Mouse (Mus musculus) heart, embryonic 16.5 days (tissue): ENCODE measurements around the gene Nell1. TPM values are rescaled to one million over a fixed set of nuclear protein-coding genes. Genes with fewer than 3 reads are reported as not detected.

Experiments
- ATAC-seq: fragments of 200-750 bp; cut with Nextera tagmentation; replicated peaks from 2 replicates; pipeline ENCODE4 v1.8.0; 2017; ENCODE audit warnings: moderate number of reproducible peaks; ENCODE audit not compliant: insufficient read depth, low FRiP score; ENCODE audit errors: extremely low read depth
- H3K27ac ChIP-seq: fragments of 300-500 bp; sonication (generic); 2 replicates; pipeline ENCODE4 v1.5.1; 2014; ENCODE audit warnings: mild to moderate bottlenecking, low read length, control low read depth, moderate library complexity
- H3K27me3 ChIP-seq: fragments of 300-500 bp; sonication (generic); 2 replicates; pipeline ENCODE4 v1.6.1; 2014; ENCODE audit warnings: low read length, mixed read lengths; ENCODE audit not compliant: control insufficient read depth, insufficient read depth
- H3K36me3 ChIP-seq: fragments of 300-500 bp; sonication (generic); 2 replicates; pipeline ENCODE4 v1.6.1; 2014; ENCODE audit not compliant: control insufficient read depth, insufficient read depth
- H3K4me1 ChIP-seq: fragments of 300-500 bp; sonication (generic); 2 replicates; pipeline ENCODE4 v1.6.1; 2014; ENCODE audit warnings: low read length, mixed read lengths; ENCODE audit not compliant: control insufficient read depth, insufficient read depth
- H3K4me2 ChIP-seq: fragments of 300-500 bp; sonication (generic); 2 replicates; pipeline ENCODE4 v1.6.1; 2014; ENCODE audit warnings: low read depth, mild to moderate bottlenecking, control low read depth, low read length
- H3K4me3 ChIP-seq: fragments of 300-500 bp; sonication (generic); 2 replicates; pipeline ENCODE4 v1.5.1; 2014; ENCODE audit warnings: mild to moderate bottlenecking, control low read depth, low read length
- H3K9ac ChIP-seq: fragments of 300-500 bp; sonication (generic); 2 replicates; pipeline ENCODE4 v1.6.1; 2014; ENCODE audit warnings: low read length, control low read depth
- H3K9me3 ChIP-seq: fragments of 300-500 bp; sonication (generic); replicated peaks from 2 replicates; pipeline ENCODE4 v1.6.1; 2016; ENCODE audit warnings: low read length; ENCODE audit not compliant: control insufficient read depth
- WGBS: fragments of 180-500 bp; shearing (Covaris S2); extraction: QIAGEN DNeasy Blood & Tissue Kit; methylation state at CpG from one replicate; pipeline ENCODE4 v1.1.7; 2014; 5-methylcytosine and 5-hydroxymethylcytosine counted together
- polyA plus RNA-seq: library from polyadenylated mRNA; unstranded; fragments of >200 nt; fragmentation: Nextera tagmentation; extraction: Ambion mirVana; gene quantifications from 2 replicates; pipeline ENCODE4 v1.2.1, GENCODE M21; 2015

Gene Nell1
- polyA plus RNA-seq, 1 experiment from 2014 or later: 0.64 TPM

DNA sequence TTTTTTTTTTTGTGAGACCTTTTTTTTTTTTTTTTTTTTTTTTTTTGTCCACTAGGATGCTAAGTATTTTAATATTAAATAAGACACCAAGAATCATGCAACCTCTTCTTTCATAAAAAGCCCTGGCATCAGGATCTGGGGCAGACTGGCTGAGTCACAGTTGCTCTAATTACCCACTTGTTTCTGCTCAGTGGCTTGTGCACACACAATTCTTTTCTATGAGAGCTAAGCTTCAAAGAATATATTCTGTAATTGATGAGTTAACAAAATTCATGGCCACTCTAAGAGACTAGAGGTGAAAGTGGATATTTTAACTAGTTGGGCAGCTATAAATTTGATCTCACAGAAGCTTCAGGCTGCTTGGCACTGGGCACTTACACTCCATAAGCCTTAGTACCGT, 873.3 kb downstream of the Nell1 start:
- no peak for ATAC-seq
- Histone ChIP-seq H3K36me3 (no peaks in the 10 kb centered on the region), H3K9me3 (no peaks in the 10 kb centered on the region), H3K4me2 (no peak overlapping the region), H3K4me1 (no peaks in the 10 kb centered on the region), H3K9ac (no peak overlapping the region), H3K27me3 (no peaks in the 10 kb centered on the region), H3K27ac (no peak overlapping the region), H3K4me3 (no peak overlapping the region)
- WGBS: 66% methylated on average over 1 of the region's 1 CpGs

GRCm38 (mm10) chr7:50850271-50850670, 875.6 kb downstream of the Nell1 start:
- ATAC-seq: no peak
- H3K4me3 ChIP-seq: no peak overlapping the region
- H3K9me3 ChIP-seq: no peaks in the 10 kb centered on the region
- no peak overlapping the region for H3K4me2 ChIP-seq
- no peaks in the 10 kb centered on the region for H3K27me3 ChIP-seq
- no peak overlapping the region for H3K9ac ChIP-seq
- H3K36me3 ChIP-seq: no peaks in the 10 kb centered on the region
- H3K4me1 ChIP-seq: no peaks in the 10 kb centered on the region
- H3K27ac ChIP-seq: no peak overlapping the region
- WGBS: 57% methylated on average over 1 of the region's 1 CpGs

DNA sequence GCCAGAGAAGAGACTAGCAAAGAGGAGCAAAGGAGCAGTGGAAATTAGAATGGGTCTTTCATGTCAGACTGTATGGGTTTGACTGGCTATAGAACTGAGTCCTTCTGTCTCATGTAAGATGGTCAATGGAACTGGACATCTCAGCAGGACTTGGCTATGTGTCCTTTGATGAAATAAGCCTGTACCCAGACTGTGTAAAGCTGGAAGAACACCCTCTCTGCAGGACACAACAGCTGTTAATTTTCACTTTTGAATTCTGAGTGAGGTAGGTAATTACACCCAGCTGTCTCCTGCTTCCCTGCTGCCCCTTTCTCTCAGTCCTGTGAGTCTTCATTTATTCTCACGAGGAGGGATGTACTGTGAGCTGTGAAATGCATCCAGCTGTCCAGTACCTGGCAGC, 895.5 kb downstream of the Nell1 start:
- no peaks in the 10 kb centered on the region for H3K4me1 ChIP-seq
- no peaks in the 10 kb centered on the region for H3K36me3 ChIP-seq
- no peaks in the 10 kb centered on the region for H3K9me3 ChIP-seq
- H3K4me3 ChIP-seq: no peak overlapping the region
- H3K9ac ChIP-seq: no peak overlapping the region
- 26% methylated on average over 1 of the region's 1 CpGs for WGBS
- no peak overlapping the region for H3K27ac ChIP-seq
- H3K27me3 ChIP-seq: no peaks in the 10 kb centered on the region
- no peak for ATAC-seq
- no peak overlapping the region for H3K4me2 ChIP-seq

DNA sequence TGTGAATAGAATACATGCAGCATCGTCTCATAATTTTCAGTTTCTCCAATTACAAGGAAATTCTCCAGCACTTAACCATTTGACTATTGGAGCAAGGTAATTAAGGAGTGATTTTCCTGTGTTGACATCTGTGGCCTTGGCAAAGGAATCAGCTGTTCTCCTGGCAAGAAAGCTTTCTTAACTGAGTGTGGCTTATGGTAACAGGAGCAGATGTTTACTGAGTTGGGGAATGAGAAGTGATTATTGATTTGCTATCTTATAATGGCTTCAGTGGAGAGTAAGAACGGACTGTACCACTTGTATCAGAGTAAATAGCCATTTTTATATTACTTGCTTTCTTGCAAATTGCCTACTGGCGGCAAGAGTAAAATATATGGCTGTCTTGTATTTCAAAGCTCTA, 913.0 kb downstream of the Nell1 start:
- H3K27ac ChIP-seq: no peak overlapping the region
- no peak overlapping the region for H3K4me3 ChIP-seq
- H3K9me3 ChIP-seq: no peaks in the 10 kb centered on the region
- H3K4me2 ChIP-seq: no peak overlapping the region
- H3K27me3 ChIP-seq: no peaks in the 10 kb centered on the region
- 61% methylated on average over 3 of the region's 3 CpGs for WGBS
- no peak overlapping the region for H3K9ac ChIP-seq
- no peaks in the 10 kb centered on the region for H3K36me3 ChIP-seq
- no peak for ATAC-seq
- H3K4me1 ChIP-seq: no peaks in the 10 kb centered on the region

- WGBS: 54% methylated on average over 6 of the region's 6 CpGs
- no peaks in the 10 kb centered on the region for H3K9me3 ChIP-seq
- no peak overlapping the region for H3K4me2 ChIP-seq
- no peak overlapping the region for H3K9ac ChIP-seq
- no peak for ATAC-seq
- H3K4me1 ChIP-seq: no peaks in the 10 kb centered on the region
- H3K4me3 ChIP-seq: no peak overlapping the region
- no peak overlapping the region for H3K27ac ChIP-seq
- H3K27me3 ChIP-seq: no peaks in the 10 kb centered on the region
- no peaks in the 10 kb centered on the region for H3K36me3 ChIP-seq
These were observed 925.0 kb downstream of the Nell1 start for GRCm38 (mm10) chr7:50899541-50900088.

Other genes starting within 250 kb of the Nell1 start
- gene Htatip2, start 215.7 kb upstream of the Nell1 start, polyA plus RNA-seq: 12.8 and 14.2 TPM in 2 replicates
- 40.8 and 49.6 TPM in 2 replicates for gene Prmt3, start 196.5 kb upstream of the Nell1 start, polyA plus RNA-seq
- not detected in 2 replicates for gene Slc6a5, start 64.7 kb upstream of the Nell1 start, polyA plus RNA-seq